Mouse (Mus musculus) layer of hippocampus, adult 8-10 months (tissue): Measurements from ENCODE around the gene Tex36. TPM values are rescaled to one million over a fixed set of nuclear protein-coding genes. Genes with fewer than 3 reads are reported as not detected.

ENCODE experiments used
- DNase-seq, 2 experiments: peaks; one replicate each; pipeline ENCODE4 v3.0.0; 2022; ENCODE audit warnings: low spot score in 2 of 2
- total RNA-seq, 4 experiments: library from RNA; stranded (reverse); gene quantifications; 2 replicates each; pipeline ENCODE4 v1.2.4; 2022

The Tex36 gene
- total RNA-seq, 4 experiments from 2014 or later = not detected

DNA sequence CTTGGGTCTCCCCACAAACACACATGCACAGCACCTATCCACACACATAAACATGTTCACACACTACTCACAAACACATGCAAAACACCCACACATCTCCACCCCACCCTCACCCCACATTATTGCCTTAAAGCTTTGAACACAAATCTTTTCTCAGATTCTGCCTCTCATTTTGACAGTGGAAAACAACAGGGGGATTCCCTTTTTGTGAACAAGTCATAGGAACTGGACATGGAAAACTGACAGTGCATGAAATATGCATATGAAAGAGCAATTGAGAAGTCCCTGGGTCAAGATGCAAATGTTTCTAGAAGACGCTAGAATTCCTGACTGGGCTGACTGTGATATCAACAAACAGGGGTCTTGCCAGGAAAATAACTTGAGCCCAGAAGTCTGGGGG, 1.4 kb downstream of the Tex36 start:
- DNase-seq = no peak

DNA sequence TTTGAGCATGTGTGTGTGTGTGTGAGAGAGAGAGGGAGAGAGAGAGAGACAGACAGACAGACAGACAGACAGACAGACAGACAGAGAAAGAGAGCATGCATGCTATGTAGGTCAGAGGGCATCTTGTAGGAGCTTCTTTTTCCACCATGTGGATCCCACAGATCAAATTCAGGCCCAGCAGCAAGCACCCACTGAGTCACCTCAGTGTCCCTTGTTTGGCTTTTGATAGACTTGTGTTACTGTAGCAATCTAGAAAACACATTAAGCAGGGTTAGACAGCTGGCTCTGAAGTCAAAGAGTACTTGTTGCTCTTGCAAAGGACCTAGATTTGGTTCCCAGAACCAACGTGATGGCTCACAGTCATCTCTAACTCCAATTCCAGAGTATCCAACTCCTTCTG, 10.2 kb downstream of the Tex36 start:
- DNase-seq = no peak

DNA sequence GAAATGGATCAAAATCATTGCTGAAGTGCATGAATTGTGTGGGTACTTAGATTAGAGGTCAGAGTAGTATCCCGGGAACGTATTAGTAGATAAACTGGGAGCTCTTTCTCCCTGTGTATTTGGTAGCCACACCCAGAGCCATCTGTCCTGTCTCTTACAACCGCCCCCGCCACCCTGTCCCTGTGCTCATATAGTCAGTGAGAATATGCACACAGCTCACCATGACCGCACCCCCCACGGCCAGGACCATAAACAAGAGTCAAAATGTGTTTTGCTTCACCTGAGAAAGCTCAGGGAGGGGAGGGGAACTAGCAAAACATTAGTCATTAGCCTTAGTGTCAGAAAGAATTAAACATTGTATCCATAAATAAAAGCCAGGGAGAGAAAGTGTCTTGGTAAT, 18.7 kb downstream of the Tex36 start:
- no peak for DNase-seq

DNA sequence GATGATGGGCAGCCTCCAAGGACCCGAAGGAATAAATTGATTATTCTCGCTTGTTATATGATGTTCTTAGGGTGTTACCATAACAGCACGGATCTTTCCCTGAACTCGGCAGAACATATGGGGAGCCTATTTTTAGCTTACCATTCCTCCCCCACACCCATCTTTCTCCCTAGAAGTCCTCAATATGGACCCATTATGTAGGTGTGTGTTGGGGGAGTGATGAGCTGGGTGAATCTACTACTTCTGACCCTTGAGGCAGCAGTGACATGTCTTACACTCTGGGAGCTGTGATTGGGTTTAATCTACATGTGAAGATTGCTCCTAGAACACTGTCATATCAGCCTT, 21.7 kb downstream of the Tex36 start:
- DNase-seq = peak; percentile 17 to 21

DNA sequence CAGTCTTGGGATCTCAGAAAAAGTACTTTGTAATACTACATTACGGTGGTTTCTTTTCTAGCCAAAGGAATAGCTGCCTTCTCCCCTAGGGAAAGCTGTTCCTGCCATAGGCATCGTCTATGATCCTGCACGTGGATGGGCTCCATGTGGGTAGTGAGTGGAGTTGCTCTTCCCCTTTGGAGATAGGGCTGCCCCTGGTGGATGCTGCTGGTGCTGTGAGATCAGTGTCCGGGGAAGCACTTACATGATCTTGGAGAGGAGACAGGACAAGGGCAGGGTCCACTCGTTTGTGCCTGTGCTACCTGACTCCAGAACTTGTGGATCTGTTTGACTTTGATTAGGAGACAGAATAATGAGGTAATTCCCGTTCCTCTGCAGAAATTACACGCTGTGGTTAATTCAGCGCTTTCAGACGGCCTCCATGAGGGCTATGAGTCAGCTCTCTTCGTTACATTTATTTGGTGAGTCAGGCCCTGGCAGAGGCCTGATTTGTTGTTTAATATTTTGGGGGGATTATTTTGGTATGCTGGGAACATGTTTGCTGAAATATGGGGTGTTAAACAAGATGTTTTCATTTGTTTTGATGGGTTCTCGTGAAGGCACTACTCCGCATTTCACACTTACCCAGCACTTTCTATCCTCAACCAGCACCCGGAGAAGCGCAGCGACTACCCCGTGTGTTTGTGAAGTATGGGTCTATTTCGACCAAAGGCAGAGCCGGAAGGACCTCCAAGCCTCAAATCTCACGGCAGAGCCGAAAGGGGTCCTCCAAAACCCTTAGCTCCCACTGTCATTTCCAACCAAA, 22.3 kb downstream of the Tex36 start:
- peak; percentile 19 to 23 for DNase-seq

DNA sequence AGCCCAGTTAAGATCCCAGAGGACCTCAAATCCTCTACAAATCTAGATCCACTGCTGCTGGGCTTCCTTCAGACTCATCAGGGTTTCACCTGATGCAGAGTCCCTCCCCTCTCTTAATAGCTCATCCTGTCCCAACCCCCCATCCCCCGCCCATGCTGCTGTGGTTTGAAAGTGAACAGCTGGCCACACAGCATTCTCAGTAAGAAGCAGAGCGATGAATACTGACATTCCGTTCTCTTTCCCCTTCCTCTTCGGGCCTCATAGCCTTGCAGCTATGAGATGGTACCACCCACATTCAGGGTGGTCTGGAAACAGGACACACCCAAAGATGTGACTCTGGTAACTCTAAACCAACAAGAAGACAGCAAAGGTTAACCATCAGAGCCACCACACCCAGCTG, 25.1 kb downstream of the Tex36 start:
- no peak for DNase-seq

DNA sequence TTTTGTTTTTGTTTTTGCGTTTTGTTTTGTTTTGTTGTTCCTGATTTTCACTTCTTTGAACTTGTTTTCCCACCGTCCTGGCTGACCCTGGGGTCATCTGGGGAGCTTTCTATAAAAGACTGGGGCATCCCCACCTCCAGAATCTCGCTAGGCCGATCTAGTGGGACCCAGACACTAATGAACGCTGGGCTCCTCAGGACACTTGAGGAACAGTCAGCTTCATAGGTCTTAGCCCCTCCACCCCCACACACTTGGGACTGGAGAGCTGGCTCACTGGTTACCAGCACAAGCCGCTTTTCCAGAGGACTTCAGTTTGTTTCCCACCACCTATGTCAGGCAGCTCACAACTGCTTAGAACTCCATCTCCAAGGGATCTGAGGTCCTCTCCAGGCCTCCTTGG, 25.7 kb downstream of the Tex36 start:
- DNase-seq = no peak

DNA sequence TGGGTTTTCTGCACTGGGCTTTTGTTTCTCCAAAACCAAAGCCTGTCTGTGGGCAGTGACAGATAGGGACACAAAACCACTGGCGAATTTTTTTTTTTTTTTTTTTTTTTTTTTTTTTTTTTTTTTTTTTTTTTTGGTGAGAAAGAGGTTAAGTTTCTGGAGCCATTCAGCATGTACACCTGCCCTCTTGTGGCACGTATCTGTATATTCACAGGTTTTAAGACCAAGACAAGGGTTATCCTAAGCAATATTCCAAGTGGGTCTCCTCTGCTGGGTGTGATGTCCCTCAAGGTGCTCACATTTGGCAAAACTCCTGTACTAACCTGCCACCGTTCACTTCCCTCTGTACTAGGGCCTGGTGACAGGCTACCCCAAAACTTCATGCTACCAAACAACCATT, 30.0 kb downstream of the Tex36 start:
- DNase-seq = no peak

DNA sequence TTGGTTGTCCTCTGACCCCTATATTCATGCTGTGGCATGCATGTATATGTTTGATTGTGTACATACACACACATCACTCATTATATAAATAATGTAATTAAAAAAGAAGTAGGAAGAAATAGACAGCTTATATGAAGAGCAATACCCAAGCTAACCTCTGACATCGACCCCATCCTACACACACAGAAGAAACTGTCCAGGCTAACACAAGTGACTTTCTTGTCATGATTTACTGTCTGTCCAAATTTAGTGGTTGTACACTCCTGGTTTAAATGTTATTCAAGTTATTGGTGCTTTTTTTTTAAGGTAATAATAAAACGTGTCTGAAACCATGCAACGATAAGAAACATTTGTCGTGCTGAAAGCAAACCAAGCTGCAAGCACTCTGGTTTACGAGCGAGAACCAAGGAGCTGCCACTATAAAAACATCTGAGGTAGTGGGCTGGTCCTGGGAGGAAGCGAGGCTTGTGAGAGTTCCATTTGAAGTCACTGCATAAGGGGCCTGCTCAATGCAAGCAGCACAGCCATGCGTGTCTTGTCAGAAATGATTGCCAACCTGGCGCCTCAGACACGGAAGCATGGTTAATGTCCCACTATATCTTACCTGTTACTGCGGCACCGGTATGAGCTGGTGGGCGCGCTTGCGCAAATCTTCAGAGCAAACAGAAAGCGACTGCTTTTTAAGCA, 32.6 kb downstream of the Tex36 start:
- no peak for DNase-seq

DNA sequence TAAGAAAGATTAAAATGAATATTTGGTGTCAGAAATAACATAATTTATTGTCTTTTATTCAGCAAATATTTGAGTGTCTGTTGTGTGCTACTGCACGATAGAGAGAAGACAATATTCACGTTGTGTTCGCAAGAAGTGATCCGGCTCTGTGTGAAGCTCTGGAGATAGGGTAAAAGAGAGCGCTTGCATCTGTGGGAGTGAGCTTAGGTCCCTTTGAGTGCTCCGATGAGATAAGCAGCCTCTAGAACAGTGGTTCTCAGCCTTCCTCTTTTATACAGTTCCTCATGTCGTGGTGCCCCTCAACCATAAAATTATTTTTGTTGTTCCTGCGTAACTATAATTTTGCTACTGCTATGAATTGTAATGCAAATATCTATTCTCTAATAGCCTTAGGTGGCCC, 37.4 kb downstream of the Tex36 start:
- no peak for DNase-seq

DNA sequence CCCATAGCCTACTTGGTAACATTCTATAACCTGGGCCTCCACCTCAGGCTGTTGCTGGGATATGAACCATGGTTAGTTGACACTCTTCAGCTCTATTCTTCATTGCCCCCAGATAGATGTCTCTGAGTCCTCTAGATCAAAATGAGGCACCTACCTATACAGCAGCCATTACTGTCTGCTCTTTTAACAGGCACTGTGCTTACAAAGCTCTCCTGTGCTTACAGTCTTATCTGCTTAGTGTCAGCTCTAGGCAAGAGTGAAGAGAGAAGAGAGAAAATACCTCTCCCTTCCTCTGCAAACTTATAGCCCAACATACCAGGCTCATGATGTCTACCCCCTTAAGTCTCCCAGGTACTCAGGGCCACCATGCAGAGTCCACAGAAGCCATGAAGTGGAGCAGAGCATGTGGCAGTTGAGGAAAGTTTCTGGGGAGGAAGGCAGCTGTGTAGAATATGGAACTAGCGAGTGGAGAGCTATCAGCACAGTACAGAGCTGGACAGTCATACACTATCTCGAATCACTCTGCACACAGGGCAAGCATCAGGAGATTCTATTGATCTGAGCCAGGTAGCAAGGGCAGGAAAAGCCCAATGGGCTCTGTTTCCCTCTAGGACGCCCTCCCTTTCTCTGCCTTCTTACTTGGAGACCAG, 38.7 kb downstream of the Tex36 start:
- DNase-seq = no peak

DNA sequence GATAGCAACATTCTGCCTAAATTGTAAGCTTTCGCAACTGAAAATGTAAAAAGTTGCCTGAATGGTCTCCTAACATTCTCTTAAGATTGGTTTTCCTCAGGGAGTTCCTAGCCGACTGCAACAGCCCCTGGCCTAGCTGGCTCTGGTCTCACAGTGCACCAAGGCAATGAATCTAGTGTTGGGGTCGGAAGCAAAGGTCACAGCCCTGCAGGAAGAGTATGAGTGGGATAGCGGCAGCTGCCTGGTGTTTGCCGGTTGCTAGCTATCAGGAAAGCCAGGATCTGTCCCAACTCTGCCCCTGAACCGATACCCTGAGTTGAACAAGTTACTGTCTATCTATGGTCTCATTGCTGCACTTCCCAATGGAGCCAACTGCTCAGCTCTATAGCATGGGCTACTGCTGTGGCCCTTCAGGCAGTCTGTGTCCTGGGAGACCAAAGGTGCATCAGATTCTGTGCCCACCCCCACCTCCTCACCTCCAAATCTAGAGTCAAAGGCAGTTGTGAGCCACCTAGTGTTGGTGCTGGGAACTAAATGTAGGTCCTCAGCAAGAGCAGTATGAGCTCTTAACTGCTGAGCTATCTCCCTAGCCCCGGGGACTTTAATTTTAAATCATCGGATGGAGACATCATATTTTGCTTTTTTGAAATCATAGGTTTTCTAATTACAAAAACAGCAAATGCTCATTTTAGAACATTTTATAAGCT, 46.0 kb downstream of the Tex36 start:
- no peak for DNase-seq

DNA sequence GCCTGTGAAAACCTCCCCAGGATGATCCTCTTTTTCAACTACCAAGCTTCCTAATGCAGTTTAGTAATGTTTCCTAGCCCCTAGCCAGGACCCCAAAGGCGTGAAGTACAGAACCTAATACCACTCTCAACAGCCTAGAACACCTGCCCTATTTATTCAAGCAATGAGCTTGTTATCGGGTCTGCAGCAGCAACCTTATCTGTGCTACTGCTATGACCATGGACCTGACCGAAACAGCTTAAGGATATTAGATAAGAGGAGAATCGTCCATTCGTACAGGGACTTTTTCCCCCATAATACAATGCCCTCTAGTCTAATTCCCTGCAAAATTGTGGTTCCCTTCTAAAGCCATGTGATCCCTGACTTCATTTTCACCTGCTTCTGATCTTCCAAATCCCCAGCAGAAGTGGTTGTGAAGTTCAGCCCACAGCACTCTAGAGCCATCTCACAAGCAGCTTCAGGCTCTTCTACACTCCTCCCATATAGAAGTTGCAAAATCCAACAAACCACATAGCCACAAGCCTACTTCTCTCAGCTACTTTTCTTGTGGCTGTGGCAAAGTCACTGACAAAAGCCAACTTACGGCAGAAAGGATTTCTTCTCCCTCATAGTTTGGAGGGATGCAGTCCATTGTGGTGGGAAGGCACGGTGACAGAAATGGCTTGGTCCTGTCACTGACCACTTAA, 49.5 kb downstream of the Tex36 start:
- no peak for DNase-seq

DNA sequence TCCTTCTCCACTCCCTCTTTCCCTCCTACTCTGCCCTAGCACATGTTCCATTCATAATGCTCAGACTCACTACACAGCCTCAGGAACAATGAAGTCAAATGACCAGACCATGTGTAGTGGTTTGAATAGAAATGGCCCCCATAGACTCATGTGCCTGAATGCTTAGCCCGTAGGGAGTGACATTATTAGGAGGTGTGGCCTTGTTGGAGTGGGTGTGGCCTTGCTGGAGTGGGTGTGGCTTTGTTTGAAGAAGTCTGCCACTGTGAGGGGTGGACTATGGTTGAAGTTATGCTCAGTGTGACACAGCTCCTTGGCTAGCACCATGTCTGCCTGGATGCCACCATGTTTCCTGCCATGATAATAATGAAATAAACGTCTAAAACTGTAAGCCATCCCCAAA, 51.0 kb downstream of the Tex36 start:
- DNase-seq = no peak

DNA sequence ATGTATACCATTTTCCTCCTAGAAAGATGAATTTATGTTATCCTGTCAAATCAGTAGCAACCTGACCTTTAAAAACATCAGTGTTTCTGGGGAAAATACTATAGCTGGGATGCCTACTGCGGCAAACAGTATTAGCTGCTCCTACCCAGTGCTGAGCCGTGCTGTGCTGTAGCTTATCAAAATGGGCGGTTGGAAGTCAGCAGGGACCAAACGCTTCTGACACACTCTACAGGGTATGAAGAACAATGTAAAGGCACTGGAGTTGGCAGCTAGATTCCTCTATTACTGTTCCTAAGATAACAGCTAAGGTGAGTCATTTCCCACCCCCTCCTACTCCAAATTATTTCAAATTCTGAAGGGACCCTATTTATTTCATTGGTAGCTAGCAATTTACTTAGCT, 53.5 kb downstream of the Tex36 start:
- DNase-seq = no peak

DNA sequence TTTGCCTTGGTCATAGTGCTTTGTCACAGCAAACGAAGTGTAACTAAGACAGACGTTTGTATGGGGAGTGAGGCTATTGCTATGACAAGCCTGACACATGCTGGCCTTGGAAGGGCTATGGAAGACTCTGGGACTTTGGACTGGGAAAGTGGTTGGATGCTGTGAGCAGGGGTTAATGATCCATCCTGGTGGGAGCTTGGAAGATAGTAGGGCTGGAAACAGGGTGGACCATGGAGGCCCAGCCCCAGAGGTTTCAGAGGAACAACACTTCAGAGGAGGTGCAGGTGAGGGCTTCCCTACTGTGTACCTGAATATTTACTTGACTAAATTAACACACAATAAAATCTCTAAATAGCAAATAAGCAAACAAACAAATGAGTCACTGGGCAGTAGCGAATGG, 56.3 kb downstream of the Tex36 start:
- no peak for DNase-seq

DNA sequence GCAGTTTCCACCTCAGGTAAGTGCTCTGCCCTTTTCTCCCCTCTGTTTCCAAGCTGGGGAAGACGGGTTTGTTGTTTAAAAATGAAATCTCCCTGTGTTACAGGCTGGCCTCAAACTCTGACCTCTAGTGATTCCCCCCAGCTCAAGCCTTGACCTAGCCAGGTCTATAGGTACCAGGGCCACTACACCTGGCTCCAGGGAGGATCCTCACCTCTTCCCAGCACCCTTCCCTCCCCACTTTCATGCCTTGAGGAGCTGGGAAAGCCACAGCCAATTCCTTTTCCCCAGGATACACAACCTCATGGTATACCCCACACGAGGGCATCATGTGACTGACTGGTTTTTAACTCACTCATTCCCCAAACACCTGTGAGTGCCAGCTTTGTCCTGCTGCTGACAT, 57.0 kb downstream of the Tex36 start:
- DNase-seq = no peak

DNA sequence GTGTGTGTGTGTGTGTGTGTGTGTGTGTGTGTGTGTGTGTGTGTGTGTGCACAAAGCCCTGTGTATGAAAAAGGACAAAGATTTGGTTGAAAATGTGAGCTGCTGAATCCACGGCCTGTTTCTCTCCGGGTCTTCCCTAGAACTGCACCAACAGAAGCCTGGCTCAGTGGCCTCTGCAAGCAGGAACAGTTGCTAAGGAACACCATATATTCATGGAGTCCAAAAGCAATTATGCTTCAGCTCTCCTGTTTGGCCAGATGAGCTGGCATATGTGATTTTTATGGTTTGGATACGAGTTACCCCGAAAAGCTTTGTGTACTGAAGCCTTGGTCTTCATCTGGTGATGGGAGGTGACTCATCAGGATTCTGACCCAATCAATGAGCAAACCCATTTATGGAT, 58.8 kb downstream of the Tex36 start:
- DNase-seq = peak; percentile 42 to 44

DNA sequence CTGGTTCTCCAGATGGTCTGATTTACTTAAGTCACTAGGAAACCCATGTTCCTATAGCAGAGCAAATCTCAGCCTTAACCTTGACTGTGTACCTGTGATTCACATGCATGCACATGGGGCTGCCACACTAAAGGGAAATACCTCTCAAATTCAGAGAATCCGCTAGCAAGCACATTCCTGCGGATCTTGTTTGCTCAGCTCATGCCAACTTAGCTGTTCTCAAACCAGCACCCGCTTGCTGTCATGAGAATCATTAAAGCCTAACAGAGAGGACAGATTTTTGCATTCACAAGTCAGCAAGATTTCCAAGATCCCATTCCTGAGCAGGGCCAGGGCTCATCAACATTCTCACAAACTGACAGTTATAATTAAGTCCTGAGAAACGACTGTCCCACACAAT, 64.6 kb downstream of the Tex36 start:
- no peak for DNase-seq
